Mouse (Mus musculus) kidney, adult 11 months (tissue): ENCODE data around the gene Asphd2.
A peak's percentile ranks its signal among the peaks of the same experiment; 100 is the strongest.

Source experiments
- DNase-seq: peaks from one replicate; pipeline ENCODE4 v3.0.0; 2022

Gene Asphd2

DNA sequence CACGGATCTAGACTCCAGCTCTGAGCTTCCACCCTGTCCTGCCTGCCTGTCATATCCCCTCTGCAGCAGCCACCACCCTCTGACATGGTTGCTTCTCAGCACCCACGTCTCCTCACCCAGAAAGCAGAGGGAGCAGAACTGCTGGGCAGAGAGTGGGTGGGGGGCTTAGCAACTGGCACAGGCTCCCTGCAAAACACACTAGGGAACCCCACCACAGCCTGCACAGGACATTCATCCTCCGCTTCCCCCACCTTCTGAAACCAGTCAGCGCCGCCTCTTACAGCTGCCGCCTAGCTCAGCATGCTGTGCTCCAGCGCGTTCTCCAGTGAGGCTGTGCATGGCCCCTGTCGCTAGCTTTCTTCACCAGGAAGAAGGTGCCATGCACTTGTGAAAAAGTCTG lies 5.3 kb downstream of the Asphd2 start:
- no peak for DNase-seq

DNA sequence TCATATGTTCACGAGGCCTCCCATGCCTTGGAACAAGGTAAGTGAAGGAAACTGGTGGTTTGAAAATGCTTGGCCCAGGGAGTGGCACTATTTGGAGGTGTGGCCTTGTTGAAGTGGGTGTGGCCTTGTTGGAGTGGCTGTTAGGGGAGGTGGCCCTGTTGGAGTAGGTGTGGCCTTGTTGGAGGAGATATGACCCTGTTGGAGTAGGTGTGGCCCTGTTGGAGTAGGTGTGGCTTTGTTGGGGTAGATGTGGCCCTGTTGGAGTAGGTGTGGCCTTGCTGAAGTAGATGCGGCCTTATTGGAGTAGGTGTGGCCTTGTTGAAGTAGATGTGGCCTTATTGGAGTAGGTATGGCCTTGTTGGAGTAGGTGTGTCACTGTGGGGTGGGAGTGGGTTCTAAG lies 8.7 kb downstream of the Asphd2 start:
- DNase-seq: no peak

DNA sequence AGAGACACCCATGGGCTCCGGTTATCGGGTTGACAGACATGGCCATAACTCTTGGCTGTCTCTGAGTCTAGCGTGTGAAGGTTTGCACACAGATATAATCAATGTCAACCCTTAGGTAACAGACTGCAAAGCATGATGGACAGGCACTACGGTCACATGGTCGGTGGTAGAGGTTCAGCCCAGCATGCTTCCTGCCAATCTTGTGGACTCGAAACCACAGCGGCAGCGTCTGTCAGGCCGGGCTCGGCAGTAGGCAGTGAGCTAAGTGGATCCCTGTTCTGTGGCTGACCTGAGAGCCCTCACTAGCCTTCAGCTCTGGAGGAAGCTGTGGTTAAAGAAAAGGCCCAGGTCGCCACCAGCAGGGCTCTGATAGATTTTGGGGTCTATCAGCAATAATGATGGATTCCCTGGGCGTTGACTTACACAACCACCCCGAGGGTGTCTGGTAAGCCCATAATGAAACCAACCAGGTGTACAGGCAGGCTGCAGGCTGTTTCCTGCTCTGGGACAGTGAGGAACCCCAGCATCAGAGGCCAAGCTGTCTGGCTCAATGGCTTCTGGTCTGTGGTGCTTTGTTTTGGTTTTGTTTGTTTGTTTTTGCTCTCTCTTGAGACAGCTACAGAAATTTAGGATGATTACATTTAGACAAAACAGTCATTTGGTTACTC lies 9.7 kb downstream of the Asphd2 start:
- DNase-seq: no peak

DNA sequence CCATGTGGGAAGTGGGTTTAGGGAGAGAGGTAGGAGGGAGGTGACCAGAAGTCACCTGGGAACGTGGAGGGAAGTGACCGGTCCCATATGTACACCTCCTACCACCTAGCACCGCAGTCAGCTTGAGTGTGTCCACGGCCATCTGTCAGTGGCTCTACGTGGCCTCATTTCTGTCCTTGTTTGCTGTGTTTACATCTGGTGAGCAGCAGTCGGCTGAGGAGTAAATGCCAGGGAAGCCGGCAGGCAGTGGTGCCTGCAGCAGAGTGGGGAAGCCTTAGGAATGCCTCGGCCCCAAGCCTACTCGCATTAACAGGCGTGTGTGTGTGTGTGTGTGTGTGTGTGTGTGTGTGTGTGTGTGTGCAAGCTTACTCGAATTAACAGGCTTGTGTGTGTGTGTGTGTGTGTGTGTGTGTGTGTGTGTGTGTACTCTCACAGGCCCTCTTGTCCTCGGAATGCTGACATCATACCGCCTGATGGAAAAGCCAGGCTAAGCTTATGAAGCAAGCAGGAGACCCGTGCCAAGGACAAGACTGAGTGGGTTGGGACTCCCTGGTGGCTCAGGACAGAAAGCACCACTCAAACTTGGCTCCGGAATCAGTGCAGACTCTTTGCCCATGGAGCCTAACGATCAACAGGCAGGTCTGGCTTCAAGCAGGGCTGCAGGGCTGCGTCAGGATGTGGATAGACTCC lies 11.9 kb downstream of the Asphd2 start:
- no peak for DNase-seq

DNA sequence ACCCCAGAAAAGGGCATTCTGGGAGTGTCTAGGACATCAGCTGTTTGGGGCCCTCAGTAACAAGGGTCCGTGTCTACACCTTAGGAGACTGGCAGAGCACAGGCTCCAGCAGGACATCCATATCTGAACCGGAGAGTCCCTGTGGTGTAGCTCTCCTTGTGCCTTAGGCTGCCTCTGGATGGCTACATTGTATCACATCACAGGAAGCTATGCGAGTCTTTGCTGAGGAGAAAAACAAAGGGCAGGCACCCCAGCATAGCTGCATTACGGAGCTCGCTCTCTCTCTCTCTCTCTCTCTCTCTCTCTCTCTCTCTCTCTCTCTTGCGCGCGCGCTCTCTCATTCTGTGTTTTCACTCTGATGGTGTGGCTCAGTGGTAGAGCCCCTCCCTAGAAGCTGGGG lies 12.6 kb downstream of the Asphd2 start:
- no peak for DNase-seq

DNA sequence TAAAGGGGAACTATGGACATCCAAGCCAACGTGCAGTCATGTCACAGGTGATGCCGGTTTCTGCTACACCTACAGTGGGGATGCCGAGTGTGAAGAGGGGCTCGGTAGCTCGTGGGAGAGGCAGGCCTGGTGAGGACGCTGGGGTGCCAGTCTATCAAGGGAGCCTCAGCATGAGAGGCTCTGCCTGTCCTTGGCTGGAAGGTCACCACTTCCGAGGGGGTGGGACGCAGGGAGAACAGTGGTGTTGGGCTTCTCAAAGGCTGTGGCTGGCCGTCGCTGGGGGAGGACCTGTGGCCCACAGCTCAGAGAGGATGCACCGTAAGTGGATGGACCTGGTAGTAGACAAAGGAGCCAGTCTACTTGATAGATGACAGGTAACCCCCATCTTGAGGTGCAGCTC lies 13.5 kb downstream of the Asphd2 start:
- DNase-seq: no peak

DNA sequence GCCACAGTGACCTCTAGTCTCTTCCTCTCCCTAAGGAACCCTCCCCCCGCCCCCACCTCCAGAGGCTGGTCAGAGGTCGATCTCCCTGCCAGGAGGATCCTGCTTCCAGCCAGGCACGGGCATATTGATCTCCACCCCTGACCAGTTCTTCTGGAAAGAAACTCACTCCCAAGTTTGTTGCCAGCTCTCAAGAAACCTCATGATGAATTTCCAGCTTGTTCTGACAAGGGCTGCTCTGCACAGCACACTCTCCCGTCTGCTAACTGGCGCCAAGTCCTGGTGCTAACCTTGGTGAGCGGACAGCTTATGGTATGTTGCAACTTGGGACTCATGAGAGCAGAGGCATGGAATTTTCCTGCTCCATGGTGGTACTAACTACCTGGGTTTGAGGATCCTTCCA lies 15.9 kb downstream of the Asphd2 start:
- peak; percentile 6 for DNase-seq

DNA sequence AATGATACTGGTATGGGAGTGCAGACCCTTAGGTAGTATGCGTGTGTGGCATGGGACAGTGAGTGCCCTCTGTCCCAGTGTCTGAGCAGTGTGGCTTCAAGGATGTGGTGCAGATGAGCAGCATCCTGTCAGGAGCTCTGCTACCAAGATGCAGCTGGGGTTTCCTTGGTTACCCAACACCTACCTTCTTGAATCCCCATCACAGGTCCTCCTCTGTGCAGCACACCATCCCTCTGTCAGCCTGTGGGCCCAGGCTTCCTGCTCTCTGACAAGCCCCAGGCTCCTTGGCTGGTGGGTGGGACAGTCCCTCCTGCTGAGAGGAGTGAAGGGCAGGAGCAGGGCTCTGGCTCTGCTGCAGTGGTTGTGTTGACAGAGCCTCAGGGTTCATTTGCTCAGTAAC lies 17.3 kb downstream of the Asphd2 start:
- no peak for DNase-seq

DNA sequence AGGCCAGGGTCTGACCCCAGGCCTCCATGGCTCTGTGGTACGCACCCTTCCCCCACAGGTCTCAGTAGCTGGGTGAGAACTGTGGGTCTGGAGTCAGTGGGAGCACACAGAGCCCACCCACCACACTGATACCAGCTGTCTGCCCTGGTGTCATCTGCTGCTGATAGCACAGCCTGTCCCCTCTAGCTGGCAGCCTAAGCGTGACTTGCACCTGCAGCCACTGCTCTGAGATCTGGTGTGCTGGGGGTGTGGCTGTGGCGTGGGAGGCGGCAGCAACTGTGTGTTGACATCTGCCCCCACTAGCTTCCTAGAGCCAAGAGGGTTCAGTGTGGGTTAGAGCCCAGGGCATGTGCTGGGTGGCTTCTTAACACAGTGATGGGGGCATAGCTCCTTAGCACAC lies 18.6 kb downstream of the Asphd2 start:
- DNase-seq: no peak

DNA sequence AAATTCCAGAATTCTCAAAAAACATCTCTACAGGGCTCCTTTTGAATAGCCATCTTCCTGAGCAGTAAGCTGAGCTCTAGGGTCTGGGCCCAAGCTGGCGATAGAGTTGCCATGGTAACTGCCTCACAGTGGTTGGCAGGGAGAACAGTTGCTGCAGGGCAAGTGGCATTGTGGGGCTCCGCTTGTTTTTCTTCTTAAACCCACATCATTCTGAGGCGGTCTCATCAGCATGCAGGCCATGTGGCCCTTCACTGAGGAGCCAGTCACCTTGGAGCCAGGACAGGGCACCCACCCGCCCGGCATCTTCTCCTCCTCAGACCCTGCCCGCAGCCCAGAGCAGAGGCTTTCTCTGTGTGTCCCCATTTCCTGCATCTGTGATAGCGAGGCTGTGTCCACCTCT lies 22.7 kb downstream of the Asphd2 start:
- DNase-seq: no peak

DNA sequence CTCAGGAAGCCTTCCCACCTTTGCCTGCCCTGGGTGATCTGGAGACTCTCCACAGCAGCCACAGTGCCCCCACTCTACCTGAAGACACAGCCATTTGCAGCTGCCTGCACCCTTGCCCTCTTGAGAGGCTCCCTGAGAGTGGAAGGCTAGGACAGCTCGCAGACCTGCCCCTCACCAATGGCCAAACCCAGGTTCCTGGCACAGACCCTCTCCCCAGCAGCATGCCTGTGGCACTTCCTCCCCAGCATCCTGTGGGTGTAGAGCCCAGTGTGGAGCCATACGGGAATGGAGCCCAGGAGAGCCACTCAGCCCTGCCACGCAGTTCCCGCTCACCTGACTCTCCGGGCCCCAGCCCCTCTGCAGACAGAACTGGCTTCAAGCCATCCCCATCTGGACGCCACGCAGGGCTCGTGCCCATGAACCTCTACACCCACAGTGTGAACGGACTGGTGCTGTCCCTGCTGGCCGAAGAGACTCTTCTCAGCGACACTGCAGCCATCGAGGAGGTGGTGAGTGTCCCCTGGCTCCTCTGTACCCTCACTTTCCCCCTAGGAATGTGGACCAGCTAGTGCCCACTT lies 24.3 kb downstream of the Asphd2 start:
- DNase-seq: no peak

DNA sequence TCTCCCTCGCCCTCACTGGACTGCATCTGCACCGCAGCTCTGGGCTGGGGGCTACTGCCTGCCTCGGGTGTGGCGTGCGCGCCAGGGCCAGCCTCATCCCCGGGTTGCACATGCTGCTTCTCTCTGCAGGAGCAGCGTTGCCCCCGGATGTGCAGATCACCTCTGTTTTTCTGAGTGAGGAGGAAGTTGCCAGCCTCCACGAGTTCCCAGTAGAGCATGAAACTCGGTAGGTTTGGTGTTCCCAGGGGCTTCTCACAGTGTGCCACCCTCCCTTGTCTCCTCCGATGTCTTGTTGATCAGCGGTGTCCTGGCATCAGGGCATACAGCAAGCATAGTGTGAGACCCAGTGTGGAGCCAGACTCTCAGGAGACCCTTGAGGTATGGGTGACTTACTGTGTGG lies 25.3 kb downstream of the Asphd2 start:
- no peak for DNase-seq

DNA sequence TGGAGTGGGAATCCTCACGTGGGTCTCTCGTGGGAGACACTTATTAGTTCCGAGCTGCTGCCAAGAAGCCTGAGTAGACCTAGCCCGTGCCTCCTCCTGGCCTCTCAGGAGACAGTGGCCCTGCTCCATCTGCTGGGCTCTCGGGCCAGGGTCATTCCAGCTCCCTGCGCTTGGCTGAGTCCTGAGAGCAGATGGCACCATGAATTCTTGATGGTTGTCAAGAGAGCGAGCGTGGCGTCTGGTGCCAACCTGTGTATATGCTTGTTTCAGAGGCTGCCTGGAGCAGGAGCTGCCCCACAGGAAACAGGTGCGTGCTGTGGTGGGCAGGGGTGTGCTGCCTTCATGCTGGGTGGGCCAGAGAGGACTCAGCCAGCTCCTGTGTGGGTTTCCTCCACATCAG lies 26.0 kb downstream of the Asphd2 start:
- DNase-seq: no peak

DNA sequence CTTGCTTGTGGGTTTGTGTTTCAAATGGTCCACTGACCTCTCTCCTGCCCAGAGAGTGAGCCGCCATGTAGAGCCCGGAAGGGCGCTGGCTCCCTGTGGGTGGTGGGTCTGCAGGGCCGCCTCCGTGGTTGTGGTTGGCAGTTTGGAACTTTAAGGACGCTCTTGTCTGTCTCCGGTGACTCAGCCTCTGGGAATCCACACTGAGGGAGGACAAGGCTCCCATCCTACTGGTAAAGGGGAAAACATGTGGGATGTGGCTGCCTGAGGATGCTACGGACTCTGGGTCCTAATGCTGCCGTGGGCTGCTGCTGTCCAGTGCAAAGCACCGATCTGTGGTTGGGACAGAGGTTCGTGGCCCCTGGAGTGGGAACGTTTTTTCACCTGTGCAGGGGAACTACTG lies 26.7 kb downstream of the Asphd2 start:
- no peak for DNase-seq

DNA sequence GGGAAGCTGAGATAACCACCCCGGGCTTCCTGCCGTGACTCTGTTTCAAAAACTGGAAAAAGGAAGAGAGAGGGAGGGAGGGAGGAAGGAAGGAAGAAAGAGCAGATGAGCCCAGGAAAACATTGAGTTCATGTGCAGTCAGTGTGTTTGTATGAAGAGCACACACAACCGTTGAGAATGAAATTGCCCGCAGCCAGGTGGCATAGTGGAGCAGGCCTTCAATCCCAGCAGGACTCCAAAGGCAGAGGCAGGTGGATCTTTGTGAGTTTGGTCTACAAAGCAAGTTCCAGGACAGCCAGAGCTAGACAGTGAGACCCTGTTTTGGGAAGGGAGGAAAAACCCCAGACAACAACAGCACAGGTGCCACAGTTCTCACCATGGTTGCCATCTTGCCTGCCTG lies 27.3 kb downstream of the Asphd2 start:
- DNase-seq: no peak

DNA sequence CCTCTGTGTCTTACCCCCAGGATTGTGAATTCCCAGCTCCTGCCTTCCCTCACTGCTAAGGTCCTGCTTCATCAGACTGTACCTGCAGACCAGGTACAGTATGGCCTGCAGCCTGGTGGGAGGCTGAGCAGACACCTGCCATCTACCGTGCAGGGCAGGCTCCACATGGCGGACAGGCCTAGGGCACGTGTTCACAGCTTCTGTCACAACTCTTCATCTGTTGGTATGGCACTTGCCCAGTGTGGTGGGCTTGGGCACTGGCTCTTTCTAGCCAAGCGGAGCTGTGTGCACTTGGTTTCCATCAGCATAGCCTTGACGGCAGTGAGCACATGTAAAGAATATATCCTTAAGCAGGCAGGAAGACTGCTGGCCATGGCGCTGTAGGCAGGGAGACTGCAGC lies 27.8 kb downstream of the Asphd2 start:
- no peak for DNase-seq

DNA sequence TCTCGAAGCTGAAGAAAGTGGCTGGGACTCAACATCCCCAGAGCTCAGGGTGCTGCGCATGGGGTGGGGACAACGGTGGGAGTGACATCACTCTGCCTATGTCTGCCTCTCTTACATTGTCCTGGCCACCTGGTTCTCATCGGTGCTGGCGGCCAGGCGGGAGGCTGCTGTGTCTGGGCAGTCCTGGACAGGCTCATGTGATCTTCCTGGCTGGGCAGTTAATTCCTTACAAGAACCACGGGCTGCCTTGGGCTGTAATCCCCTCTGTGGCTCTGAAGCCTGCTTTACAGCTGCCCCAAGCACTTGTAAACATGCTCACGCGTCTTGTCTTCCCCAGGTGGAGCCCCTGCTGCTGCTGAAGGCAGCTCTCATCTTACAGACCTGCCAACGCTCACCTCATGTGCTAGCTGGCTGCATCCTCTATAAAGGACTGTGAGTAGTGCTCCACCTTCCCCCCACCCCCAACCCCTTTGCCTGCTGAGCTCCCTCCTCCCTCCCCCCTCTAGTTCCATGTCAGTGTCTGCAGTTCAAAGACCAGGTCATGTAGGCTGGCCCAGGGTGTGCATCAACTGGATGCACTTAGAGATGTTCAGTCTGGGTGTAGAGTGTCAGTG lies 30.4 kb downstream of the Asphd2 start:
- no peak for DNase-seq

DNA sequence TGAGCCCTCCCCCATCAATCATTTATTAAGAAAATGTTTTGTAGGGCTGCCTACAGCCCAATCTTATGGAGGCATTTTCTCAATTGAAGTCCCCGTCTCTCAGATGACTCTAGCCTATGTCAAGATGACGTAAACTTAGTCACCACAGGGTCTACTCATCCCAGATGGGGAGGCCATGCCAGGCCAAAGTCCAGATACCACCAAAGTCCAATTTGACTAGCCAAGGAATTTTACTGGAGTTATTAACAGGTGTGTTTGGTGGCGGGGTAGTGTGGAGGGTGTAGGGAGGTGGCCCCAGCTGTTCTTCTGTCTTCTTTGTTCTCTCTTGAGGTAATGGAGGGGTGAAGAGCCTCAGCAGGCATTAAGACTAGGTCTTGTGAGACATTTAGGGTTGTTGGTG lies 34.6 kb downstream of the Asphd2 start:
- no peak for DNase-seq

DNA sequence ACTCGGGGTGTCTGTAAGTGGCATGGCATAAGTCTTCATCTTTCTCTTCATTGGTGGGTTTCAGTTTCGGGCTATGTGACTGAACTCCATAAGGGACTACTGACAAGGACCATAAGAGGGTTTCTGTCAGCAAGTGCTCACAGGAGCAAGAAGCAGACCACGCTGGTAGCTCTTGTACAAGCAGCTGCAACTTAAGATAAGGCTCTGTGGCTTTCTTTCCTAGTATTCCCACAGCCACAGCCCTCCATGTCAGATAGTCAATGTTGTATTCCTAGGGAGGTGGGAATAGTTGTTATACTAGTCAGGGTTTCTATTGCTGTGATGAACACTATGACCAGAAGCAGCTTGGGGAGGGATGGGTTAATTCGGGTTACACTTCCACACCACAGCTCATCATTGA lies 35.1 kb downstream of the Asphd2 start:
- DNase-seq: no peak

DNA sequence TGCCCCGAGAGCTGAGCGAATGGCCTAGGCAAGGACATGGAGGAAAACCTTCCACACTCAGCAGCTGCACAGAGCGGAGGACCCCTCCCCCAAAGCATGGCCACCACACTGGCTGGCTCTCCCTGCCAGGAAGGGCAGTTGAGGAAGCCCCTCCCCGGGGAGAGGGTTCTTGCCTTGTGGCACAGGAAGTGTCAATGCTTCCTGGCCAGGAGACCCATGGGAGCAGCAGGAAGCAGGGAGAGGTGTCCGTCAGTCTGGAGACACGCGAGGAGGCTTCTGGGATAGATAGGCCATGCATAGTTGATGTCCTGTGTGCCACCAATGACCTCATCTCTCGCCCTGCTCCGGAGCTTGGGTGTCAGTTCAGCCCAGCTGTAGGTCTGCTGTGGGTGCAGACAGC lies 38.3 kb downstream of the Asphd2 start:
- DNase-seq: peak; percentile 35

DNA sequence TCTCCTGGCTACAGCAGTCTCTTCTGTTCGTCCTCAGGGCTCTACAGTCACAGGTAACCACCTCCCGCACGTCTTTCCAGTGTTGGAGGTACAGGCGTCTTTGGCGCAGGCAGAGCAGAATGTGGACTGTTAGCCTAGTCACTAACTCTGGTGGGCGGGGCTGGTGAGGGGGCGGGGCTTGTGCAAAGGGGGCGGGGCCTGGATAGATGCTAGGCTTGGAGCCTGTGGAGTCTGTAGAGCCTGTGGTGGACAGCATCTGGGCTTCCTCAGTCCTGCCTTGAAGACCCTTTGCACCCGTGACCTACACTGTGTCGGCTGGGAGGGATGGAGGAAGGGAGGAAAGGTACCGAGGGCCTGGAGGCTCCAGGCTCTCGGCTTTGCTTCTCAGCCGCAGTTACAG lies 38.8 kb downstream of the Asphd2 start, which contains the start of gene Gm6583:
Gm6583 (minus strand) TSS at position 124 of the 400 bp plus-strand sequence.
- no peak for DNase-seq

DNA sequence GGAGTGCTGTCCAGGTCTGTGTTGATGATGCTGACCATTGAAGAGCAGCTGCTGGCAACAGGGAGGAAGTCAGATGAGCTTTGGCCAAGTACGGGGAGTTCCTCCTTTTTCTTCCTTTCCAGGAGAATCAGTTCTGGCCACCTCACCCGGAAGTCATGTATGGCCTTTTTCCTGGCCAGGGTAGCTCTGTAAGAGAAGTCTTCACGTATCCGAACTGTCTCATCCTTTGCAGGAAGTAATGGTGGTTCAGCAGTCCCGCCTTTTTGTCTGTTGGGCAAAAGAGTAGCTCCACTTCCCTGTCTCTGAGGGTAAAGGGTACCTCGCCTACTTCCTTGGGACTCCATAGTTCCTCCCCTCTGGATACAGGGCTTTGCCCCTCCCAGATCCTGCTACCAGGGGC lies 39.2 kb downstream of the Asphd2 start:
- no peak for DNase-seq

DNA sequence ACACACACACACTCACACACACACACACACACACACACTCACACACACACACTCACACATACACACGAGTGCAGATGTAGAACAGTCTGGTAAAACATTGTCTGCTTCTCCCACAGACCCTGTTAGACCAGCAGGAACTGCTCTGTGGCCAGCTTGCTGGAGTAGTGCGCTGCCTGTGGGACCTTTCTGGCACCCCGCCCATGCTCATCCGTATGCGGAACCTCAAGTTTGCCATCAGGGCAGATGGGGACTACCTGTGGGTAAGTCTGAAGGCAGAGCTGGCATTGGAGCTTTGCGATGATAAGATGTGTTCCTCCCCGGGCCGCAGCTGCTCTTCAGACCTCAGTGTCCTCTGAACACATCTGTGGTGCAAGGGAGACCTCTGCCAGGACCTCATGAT lies 45.5 kb downstream of the Asphd2 start:
- DNase-seq: no peak
